Mouse (Mus musculus): Measurements from ENCODE around the gene Tbc1d17.
A peak's percentile ranks its signal among the peaks of the same experiment; 100 is the strongest.

The Tbc1d17 gene

DNA sequence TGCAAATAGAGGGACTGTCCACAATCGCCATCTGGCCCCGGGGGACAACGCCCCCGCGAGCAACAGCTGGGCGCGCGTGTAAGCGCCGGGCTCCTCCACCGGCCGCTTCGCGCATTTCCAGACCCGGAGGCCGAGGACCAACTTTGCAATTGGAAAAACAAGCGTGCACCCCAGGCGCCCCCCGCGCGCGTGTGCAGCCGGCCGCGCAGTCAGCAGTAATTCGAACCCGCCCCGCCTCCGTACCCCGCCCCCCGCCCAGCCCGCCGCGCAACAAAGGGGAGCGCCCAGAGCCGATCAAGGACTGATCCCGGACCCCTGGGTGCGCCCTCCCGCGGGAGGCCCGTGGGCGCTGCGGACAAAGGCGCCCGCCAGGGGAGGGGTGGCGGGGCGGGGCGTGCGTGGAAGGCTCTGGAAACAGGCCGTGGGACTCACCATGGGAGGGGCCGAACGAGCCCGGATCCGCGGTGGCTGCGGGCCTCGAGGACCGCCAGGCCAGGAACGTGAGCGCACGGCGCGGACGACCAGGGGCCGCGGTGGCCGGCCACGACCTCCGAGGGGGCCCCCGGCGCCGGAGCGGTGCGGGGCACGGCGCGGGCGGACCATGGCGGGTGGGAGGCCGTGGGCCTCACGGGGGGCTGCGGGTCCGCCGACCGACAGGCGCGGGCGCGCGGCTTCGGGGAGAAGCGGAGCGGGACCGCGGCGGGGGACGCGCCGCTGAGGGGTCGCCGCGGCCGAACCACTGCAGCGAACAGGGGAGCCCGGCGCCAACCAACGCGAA, 20.2 kb upstream of the Tbc1d17 start:
- peak; percentile 79 for DNase-seq (ENCODE audit: inconsistent ontology term)

DNA sequence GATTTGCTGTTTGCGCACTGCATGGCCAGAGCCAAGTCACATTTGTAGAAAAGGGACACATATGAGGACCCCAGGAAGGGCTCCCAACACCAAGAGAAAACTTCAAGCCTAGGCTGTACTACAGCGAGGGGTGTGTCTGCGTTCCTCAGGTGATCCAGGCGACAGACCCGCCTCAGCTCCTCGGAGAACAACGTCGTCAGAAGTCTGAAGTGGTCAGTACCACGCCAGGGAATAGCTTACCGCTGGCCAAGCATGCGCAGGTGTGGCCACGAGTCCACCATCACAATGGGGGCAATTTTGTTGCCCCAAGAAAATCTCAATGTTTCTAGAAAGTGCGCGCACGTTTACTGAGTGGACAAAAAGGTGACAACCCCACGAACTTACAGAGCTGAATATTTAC, 19.6 kb upstream of the Tbc1d17 start:
- no peak for DNase-seq (ENCODE audit: inconsistent ontology term)

DNA sequence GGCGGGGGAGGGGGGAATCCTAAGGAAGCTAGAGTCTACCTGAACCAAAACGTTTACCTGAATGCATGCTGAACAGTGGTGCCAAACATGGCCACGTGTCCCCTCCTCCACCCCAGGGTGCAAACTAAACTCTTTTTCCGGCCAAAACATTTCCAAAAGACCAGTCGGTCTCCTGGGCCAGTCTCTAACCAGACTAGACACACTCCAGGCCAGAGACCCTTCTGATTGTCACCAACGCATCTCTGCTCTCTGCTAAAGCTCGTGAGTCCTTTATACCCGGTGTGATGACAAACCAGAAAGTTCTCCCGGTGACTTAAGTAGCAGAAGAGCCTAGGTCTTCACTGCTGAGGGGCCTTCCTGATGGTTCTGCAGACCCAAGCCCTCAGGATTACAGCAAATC, 18.9 kb upstream of the Tbc1d17 start:
- DNase-seq (ENCODE audit: inconsistent ontology term), result no peak

DNA sequence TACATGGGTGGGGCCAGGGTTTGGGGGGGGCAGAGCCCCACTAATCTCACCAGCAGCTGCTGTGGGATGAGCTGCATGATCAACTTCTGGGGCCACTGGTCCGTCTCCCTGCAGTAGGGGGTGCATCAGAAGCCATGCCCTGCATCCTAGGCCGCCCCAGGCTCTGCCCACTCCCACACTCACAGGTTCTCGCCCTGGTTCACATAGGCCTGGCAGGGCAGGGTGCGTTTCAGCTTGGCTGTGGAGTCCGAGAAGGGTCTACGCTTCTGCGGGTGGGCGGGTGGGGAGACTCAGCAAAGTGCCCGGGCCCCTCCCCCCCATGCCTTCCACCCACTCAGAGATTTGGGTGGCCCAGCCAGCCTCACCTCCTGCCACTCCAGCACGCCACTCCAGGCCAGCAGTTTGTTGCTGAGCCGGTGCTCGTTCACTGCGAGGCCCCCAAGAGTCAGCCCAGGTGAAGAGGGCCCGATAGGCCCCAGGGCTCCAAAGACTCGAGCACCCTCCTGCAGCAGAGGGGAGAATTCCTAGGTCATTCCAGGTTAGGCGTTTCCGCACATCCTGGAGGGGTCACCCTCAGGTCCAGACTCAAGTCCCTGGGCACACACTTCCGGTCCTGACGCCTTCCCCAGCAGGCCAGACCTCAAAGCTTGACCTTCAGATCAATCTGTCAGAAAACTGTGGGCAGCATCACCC, 18.3 kb upstream of the Tbc1d17 start:
- DNase-seq (ENCODE audit: inconsistent ontology term), result no peak

DNA sequence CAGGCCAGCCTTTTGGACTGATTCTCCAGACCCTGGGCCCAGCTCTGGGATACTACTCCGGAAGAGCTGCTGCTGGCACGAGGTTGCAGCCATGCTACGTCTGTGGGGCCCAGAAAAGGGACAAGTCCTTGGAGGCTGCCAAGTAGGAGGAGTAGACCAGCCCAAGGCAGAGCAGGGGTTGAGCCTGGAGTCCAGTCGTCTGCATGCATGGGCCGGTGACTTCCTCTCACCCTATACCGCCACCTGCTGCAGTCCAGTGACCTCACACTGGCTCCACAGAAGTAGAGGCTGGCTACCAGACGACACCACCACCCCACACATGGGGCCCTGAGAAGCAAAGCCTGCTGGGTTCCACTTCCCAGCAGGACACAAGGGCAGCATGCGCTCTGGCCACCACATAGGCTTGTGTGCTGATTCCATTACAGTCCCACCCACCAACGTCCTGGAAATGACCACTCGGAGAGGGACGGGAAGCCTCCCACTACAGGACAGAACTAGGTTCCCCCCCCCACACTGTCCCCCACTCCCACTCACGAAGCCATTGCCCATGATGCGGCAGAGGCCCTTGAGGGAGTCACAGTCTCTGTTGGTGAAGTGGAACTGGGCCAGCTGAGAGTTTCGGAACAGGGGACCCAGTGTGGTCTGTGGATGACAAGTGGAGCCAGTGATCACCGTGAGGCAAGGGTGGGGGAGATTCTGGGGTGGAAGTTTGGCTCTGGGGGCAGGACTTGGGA, 17.6 kb upstream of the Tbc1d17 start:
- DNase-seq (ENCODE audit: inconsistent ontology term), result peak; percentile 82

DNA sequence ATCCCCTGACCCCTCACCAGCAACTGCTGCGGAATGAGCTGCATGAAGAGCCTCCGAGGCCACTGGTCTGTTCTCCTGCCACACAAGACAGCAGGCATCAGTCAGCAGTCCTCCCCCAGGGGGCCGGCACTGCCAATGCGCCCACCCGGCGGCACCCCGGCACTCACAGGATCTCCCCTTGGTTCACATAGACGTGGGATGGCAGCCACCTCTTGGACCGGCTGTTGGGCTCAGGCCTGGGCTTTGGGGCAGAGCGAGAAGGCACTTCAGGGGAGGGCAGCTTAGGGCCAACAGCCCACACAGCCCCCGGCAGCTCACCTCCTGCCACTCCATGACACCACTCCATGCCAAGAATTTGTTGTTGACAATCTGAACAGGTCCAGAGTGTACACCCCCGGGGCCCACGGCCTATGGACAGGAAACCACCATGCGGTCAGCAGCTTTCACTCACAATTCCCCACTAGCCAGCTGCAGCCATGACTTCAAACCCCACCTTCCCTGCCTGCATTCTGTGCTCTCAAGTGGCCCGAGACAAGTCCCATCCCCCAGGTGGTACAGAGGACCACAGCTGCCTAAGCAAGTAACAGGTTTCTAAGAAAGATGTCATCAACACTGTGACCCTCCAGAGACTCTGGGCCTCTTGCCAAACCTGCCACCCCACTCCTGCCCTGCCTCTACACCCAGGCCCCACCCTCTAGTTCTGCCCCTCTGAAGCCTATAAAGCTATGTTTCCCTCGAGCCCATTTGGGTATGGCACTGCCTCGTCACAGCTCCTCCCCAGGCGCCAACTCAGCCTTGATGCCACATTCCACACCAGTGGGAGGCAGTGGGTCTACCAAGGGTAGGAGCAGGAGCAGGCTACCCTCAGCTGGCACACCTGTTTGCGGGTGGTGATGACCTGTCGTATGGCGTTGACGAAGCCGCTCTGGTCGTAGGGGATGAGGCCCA, 16.0 kb upstream of the Tbc1d17 start:
- DNase-seq (ENCODE audit: inconsistent ontology term), result no peak

DNA sequence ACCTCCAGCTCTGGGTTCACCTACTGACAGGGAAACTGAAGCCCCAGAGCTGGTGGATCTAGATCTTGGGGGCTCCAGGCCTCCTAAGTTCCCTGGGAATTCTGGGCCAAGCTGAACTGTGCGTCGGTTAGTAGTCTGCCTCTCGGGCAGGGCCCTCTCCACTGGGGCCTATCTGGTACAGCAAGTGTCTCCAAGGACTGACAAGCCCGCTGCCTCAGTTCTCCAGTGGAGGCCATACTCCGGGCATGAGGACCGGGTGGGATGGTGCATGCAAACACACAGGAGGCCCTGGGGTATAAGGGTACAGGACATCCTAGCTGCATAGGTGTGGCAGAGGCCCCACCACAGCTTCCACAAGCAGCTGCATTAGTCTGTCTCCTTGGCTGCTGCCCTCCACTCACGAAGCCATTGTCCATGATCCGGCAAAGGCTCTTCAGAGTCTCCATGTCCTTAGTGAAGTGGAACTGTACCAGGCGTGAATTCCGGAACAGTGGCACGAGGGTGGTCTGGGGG, 15.2 kb upstream of the Tbc1d17 start:
- no peak for DNase-seq (ENCODE audit: inconsistent ontology term)

DNA sequence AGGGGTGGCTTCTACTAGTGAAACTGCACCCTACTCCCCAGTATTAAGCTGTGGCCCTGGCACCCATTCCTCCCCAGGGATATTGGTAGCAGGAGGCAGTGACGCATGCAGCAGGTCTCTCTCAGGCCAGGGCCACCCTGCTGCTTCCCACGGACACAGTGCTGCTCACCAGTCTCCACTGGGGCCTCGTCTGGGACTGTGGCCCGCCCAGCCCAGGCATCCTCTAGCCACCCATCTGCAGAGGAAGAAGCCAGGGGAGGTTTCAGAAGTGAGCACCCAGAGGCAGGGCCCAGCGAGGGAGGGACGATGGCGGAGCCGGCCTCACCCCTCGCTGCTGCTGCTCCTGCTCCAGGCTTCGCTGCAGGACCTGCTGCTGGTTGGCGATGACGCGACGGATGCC, 14.3 kb upstream of the Tbc1d17 start:
- DNase-seq (ENCODE audit: inconsistent ontology term), result no peak

DNA sequence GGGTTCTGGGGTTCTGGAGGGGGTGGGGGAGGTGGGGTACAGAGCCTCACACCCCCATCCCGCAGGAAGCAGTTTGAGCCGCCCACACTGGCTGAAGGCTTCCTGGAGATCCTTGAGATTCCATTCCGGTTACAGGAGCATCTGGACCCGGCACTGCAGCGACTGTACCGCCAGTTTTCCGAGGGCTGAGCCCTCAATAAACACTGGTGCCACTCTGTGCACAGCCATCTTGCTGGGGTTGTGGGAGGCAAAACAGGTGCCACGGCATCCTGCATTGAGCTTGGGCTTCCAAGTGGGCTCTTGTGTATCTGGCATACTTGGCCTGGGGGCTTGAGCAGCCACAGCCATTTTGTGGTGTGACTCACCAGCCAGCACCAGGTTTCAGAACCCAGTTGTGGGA, 13.6 kb upstream of the Tbc1d17 start:
- no peak for DNase-seq (ENCODE audit: inconsistent ontology term)

DNA sequence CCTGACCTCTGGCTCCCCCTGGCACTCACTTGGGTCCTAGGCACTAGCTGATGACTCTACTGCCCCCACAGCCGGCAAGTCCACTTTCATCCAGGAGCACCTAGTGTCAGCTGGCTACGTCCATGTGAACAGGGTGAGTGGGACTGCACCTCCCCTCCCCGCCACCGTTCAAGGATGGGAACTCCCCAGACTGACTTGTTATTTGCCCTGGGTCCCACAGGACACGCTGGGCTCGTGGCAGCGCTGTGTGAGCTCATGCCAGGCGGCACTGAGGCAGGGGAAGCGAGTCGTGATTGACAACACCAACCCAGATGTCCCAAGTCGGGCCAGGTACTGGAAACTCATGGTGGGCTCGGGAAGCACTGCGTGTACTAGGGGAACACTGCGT, 12.5 kb upstream of the Tbc1d17 start:
- DNase-seq (ENCODE audit: inconsistent ontology term), result no peak

DNA sequence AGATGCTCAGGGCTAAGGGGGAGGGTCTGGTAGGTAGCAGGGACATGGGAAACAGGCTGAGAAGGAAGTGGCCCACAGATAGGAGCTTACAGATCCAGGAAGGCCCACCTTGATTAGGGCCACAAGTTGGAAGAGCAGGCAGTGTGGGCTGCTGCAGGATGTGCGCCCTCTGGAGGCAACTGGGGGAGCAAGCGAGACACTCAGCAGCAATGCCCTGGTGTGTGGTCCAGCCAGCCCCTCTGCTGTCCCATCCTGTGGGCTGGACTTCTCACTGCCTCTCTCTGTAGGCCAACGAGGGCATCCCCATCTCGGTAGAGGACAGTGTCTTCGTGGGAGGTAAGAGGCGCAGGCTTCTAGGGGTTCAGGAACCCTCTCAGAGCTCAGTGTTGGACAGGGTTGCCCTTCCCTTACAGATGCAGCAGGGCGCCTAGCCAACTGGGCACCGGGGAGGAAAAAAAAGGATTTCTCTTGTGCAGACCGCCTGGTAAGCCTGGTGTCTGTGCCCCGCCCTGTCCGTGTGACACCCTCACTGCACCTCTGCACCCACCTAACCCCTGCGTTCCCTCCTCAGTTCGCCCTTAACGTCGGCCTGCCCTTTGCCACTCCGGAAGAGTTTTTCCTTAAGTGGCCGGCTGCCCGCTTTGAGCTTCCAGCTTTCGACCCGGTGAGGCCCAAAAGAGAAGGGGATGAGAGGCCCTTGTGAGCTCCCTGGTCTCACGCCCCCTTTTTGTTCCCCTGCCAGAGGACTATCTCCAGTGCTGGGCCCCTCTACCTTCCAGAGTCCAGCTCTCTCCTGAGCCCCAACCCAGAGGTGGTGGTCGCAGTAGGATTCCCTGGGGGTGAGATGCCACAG, 11.9 kb upstream of the Tbc1d17 start:
- DNase-seq (ENCODE audit: inconsistent ontology term), result peak; percentile 68

DNA sequence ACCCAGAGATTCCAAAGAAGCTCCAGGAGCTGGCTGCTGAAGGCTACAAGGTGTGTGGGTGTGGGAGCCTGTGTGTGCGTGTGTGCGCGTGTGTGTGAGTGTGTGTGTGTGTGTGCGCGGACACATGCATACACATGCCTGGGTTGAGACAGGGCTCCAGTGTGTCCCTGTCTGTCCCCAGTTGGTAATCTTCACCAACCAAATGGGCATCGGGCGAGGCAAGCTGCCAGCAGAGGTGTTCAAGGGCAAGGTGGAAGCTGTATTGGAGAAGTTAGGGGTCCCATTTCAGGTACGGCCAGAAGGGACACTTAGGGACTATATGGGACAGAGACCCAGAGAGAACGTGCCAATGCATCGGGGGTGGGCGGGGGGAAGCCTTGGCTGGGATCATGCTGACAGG, 11.0 kb upstream of the Tbc1d17 start:
- DNase-seq (ENCODE audit: inconsistent ontology term), result no peak

DNA sequence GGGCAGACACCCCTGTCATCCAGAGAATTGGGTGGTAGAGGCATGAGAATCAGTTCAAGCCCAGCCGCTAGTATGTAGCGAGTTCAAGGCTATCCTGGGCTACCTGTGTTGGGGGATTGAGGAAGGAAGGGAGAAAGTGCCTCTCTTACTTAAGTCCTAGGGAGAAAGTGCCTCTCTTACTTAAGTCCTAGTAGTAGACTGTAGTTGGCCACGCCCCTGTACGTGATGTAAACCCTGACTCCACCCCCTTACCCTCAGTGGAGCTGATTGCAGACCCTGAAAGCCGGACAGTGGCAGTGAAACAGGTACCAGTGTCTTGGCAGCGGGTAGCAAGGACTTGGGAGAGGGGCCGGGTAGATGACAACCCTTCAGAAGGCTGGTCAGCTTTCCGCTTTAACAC, 9.0 kb upstream of the Tbc1d17 start:
- no peak for DNase-seq (ENCODE audit: inconsistent ontology term)

DNA sequence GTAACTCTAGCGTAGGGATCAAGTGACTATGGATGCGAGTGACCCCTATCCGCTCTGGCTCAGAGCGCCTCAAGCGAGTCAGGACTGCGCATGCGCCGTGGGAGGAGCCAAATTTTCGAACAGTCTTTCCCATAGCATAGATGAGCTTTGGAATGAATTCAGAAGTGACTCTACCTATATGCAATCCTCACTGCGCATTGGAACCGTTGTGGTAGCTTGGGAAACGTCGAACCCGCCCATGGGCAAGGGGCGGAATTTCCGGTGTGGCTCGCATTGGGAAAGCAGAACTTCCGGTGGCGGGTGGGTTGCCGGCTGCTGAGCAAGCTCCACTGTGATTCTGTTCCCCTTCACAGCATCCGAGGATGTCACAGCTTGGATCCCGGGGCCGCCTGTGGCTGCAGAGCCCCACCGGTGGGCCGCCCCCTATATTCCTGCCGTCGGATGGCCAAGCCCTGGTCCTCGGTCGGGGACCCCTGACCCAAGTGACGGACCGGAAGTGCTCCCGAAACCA, 8.2 kb upstream of the Tbc1d17 start, which contains the start of gene Pnkp:
Gene Pnkp, plus strand, starts transcription at position 98 of the 511 bp plus-strand sequence.
- peak; percentile 90 for DNase-seq (ENCODE audit: inconsistent ontology term)

DNA sequence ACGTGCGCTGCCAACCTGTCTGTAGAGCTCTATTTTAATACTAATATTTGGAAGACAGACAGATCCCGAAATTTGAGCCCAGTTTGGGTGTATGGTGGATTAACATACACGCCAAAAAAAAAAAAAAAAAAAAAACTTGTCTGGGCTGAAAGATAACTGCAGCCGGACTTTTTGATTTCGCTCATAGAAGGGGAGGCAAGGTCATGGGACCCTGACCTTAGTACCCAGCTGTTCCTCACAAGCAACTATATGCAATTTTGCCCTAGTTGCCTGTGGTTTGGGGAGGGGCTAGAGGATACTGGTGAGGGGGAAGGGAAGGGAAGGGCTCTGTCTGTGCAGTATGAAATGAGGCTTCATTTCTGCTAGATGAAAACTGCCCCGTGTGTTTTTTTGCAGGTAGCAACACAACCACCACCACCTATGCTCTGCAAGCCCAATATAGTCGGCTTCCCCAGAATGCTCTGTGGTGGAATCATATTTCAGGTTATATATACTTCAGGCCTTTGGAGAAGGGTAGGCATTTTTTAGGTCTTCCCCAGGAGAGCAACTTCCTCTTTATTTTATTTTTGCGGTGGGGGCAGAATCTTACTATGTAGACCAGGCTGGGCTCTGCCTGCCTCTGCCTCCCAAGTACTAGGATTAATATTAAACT, 7.5 kb upstream of the Tbc1d17 start:
- DNase-seq (ENCODE audit: inconsistent ontology term), result no peak

DNA sequence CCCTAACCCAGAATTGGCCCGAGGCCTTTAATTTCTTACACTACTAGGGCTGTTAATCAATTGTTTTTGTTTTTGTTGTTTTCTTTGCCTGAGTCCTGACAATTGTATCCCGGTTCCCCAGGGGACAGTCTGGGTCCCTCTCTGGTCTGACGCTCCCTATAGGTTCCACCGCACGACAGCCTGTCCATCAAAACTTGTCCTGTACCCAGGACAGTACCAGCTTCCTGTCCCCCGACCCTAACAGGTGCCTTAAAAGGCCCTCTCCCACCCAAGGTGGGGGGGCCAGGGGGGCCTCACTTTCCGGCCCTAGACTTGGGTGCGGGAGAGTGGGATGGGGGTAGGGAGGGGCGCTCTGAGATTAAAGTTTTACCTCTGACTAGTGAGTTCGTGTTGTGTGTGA, 6.2 kb upstream of the Tbc1d17 start:
- DNase-seq (ENCODE audit: inconsistent ontology term), result no peak

DNA sequence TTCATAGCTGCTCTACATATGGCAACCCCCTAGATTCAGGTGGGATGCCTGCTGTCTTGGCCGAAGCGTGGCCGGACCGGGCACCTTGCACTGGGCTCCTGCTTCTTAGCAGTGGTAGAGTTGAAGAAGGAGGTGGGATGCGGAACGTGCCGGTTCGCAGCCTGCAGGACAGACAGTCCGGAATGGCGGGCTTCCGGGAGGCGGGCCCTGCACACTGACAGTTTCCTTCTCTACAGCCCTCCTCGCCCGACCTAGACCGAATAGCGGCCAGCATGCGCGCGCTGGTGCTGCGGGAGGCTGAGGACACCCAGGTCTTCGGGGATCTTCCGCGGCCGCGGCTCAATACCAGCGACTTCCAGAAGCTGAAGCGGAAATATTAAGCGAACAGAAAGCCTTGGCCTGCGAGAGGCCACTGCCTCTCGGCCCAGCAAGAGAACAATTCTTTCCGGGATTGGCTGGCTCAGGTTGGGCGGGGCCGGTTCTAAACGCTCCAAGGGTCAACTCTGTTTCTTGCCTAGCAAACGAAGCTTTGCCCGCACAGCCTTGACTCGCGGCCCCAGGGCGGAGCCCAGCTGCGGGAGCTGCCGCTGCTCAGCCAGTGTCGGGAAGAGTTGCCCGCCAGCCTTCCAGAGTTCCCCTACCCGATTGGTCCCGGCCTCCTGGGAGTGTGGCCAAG, 5.6 kb upstream of the Tbc1d17 start:
- peak; percentile 91 for DNase-seq (ENCODE audit: inconsistent ontology term)

DNA sequence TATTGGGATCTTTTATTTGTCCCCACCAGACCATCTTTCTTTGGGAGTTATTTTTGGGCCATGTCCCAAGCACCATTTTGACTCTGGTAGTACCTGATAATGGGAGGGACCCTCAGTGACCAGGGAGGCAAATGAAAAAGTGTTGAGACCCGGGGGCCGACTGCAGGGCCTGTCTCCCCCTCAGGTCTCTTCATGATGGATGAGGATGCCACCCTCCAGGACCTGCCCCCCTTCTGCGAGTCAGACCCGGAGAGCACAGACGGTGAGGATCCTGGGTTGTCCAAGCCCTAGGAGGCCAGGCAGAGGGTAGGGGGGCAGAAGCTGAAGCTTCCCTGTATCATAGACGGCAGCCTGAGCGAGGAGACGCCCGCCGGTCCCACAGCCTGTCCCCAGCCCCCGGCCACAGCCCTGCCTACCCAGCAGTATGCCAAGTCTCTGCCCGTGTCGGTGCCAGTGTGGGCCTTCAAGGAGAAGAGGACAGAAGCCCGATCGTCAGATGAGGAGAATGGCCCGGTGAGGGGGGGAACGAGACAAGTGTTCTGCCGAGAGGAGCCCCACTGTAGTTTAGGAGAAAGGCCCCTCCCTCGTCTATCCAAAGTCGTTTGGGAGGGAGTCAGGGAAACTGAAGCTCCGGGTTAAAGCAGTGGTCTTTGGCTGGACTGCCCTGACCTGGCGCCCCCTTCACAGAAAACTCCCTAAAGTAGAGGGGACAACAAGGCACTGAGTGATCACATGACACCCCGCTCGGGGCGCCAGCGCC, 4.9 kb upstream of the Tbc1d17 start:
- peak; percentile 21 for DNase-seq (ENCODE audit: inconsistent ontology term)

Data from Muller cell, postnatal 12 days (primary cell).